Mouse (Mus musculus) spleen, postnatal 36 days (tissue): ENCODE data around the gene Macf1.

Source experiments
- DNase-seq, 2 experiments: peaks; one replicate each; pipeline ENCODE4 v3.0.0; 2022; ENCODE audit warnings: low spot score in 2 of 2, mixed read lengths in 1 of 2

Gene Macf1

DNA sequence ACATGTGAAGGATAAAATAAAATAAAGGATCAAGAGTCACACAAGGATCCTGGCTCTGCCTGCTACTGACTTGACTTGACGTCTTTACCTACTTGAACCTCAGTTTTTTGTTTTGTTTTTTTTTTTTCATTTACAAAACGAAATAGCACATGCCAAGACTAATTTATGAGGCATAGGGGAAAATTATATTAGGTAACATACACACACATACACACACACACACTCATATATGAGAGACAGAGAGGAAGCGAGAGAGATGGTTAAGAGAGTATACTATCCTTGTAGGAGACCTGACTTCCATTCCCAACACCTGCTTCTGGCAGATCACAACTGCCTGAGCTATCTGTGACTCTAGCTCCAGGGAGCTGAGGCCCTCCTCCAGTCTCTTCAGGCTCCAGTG is at the start of gene Macf1:
Gene Macf1 (minus strand): TSS at position 101 of the 400 bp plus-strand sequence.
- DNase-seq, result no peak

DNA sequence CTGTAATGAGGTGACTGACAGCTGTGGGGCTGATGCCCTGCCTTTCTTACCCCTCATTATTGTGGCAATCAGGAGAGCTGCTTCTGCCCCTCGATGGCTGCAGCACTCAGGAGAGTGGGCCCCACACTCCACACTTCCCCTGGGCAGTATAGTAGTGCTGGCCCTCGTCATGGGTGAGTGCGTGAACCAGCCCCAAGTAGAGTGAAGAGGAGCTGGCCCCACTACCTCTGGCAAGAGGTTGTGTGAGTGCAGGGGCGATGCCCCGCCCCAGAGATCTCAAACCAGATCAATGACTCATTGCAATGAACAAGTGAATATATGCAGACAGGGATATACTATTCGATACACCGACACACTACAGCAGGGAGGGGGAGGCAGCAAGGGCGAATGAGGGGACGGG is 49.4 kb upstream of the Macf1 start:
- DNase-seq, result no peak

DNA sequence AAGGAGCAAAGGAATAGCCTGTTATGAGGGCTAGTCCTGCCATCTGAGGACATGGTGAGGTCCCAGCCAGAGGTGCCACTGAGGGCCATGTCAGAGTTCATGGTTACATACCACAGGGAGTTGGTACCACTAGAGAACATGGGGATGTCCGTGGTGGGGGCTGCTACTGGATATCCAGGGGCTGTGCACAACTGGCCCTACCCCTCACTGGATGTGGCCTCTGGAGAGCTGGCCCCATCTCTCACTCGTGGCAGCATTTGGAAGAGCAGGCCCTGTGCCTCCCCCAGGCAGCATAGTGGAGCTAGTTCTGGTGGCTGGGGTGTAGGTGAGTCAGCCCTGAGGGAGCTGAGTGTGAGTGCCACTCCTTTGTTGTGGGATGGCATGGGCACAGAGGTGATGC is 48.8 kb upstream of the Macf1 start:
- no peak for DNase-seq

- no peak for DNase-seq
Observed at GRCm38 (mm10) chr4:123732163-123732910, 48.2 kb upstream of the Macf1 start.

DNA sequence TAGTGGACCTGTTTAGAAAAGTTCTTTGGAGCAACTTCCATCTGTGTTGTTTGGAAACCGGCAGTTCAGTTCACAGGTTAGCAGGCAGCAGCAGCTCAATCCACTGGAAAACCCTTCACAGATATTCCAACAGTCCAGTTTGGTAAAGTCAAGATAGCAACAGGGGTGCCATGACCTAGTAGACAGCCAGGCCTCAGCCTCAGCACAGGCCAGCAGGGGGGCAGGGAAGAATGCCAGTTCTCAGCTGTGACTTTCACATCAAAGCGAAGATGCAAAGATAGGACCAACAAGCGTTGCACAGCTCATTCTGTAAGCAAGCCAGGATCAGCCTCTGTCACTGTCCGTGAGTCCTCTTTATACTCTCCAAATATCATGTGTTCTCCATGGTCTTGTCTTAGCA is 37.6 kb upstream of the Macf1 start:
- DNase-seq, result no peak

- DNase-seq, result no peak
Observed at GRCm38 (mm10) chr4:123718434-123718780, 34.2 kb upstream of the Macf1 start.

DNA sequence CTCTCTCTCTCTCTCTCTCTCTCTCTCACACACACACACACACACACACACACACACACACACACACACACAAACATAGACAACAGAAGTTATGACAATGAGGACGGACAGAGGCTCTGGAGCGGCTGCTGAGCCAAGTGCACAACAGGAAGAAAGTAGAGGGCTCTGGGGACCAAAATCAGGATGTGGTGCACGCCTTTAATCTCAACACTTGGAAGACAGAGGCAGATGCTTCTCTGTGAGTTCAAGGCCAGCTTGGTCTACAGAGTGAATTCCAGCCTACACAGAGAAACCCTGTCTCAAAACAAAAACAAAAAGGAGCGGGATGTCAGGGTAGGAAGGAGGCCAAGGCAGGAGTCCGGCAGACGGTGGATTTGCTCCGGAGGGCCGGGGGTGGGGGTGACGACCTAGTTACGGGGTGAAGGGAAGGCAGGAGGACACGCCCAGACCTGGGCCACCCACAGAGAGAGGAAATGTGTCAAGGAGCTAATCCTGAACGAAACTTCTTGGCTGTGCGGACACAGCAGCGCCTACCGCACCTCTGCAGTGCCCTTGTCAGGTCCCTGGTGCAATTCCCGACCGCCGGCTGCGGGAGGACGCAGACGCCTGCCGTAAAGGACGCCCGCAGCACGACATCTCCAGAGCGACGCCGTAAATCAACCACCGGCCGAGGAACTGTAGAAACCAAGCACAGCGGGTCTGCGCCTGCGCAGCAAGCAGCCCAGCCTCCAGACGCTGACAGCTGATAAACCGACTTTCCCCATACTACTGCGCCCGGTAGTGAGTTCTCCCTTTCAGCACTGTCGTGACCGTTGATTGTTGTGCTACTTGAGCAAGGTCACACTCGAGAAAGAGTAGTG is 33.6 kb upstream of the Macf1 start, which contains the start of gene Ndufs5:
Gene Ndufs5 (minus strand): TSS at position 629 of the 860 bp plus-strand sequence.
- peak; percentile 96 to 97 for DNase-seq

DNA sequence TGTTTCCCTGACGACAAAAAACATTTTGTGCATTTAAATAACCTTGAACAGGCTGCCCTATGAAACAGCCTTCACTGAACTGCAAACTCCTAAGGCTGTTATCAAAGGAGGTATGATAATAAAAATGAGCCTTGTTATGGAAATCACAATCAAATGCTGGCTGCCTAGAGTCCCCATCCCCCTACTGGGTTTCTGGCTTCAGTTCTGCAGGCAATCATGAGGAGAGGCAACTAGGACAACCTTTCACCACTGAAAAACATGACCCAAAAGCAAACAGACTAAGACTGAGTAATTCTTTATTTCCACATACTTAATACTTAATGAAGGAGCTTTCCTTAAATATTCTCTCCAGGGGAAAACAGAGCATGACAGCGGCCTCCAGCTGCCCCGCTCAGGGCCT is 28.3 kb upstream of the Macf1 start:
- DNase-seq, result no peak

DNA sequence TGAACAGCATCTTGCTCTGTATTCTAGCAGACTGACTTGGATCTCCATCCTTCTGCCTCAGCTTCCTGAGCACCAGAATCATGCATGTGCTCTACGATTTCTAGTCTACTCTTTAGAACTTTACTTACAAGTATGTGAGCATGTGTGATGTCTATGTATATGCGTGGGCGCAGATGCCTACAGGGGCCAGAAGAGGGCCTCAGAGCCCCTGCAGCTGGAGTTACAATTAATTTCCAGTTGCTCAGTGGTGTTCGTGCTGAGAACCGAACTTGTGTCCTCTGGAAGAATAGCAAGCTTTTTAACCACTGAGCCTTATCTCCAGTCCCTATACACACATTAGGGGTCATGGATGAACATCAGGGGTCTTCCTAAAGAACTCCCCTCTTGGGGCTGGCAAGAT is 23.2 kb upstream of the Macf1 start:
- no peak for DNase-seq

DNA sequence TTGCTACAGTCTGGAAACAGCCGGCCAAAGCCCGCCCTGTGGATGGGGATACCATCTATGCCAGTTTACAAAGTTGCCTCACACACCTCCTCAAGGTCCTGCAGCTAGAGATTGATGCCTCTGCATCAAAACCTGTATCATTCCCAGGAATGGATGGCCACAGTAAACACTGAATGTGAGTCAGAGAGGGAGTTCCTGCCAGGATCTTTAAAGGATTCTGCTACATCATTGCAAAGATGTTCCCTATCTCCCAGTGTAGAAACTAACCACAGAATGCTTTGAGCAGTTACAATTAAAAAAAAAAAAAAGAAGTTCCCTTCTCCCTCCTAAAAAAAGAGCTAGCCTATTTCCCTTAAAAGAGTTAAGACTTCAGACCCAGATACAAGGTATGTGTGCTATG is 21.2 kb upstream of the Macf1 start:
- no peak for DNase-seq

DNA sequence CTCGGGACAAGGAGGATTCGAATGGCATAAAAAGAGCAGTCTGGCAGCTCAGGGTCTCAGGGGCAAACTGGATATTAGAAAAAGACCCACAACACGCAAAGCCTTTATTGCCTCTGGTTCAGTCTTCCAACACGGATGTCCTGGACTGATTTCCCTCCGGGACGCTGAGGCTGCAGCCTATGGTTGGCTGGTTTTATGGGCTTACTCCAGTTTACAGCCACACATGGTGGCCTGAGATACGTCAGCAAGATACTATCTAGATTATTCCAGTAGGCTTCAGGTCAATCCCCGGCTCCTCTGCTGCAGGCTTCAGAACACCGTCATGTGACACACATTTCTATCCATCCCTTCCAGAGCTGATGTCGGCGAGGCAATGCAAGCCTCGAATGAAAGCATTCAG is 9.2 kb upstream of the Macf1 start:
- no peak for DNase-seq

DNA sequence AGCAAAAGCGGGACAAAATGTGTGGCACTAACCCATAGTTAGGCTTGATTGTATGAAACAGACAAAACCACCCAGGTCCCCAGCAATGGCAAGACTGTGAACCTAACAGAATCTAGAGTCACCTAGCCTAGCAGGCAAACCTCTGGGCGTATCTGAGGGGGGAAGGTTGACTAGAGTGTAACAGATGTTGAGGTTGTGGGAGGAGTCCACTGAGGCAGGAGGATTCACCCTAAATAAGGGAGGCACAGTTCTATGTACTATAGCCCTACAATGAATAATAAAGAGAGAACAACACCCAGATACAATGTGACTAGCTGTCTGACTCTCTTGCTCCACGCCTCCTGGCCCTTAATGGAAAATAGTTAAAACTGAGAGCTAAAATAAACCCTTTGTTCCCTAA is 7.9 kb upstream of the Macf1 start:
- no peak for DNase-seq

DNA sequence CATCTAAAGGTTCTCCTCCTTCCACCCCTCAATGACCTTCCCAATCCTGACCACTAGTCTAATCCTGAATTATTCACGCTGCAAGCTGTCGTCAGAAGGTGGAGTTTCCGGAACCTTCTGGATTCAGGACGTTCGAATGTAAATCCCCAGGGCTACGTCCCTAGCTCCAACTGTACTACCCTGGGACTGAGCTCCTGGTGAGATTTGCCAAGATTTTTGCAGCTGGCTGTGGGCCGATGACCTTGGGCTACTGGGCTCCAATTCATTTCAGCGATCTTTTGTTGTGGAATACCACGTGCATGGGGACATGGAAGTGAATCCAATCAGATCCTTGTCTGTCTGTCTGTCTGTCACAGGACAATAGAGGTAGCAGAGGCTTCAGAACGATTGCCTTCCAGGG is 6.2 kb upstream of the Macf1 start:
- no peak for DNase-seq

GRCm38 (mm10) chr4:123687025-123687781 is 3.0 kb upstream of the Macf1 start:
- no peak for DNase-seq

- no peak for DNase-seq
Observed at GRCm38 (mm10) chr4:123686368-123687024, 2.3 kb upstream of the Macf1 start.

GRCm38 (mm10) chr4:123685506-123686242 is 1.5 kb upstream of the Macf1 start:
- DNase-seq, result no peak

DNA sequence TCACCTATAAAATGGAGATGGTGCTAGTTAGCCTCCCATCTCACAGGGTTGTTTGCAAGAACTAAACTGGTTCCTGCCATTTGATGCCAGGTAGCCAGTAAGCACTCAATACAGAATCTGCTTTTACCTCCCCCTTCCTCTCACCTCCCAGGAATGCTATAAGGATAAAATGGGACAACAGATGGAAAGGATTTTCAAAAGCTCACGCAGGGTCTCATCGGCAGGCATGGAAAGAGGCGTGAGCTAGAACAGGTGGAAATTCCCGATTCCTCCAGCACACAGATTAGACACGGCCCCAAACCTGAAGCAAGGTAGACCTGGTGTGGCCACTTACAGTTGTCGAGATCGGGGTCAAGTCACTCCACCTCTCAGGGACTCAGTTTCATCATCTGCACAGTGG is 886 bp upstream of the Macf1 start:
- no peak for DNase-seq

- no peak for DNase-seq
Observed at GRCm38 (mm10) chr4:123682291-123682690, 1.9 kb downstream of the Macf1 start.

- no peak for DNase-seq
Observed at GRCm38 (mm10) chr4:123680962-123681361, 3.2 kb downstream of the Macf1 start.

- no peak for DNase-seq
Observed at GRCm38 (mm10) chr4:123677060-123677804, 6.9 kb downstream of the Macf1 start.
